Mouse (Mus musculus) testis, adult 2 months (tissue): Measurements from ENCODE around the gene Tes3-ps.

Experiments used
- CTCF ChIP-seq: fragments of 200-500 bp; IDR thresholded peaks from 2 replicates; pipeline ENCODE4 v1.5.1; 2012; ENCODE audit warnings: low read depth, mild to moderate bottlenecking, inconsistent platforms, low read length, moderate library complexity; ENCODE audit not compliant: control insufficient read depth, insufficient read depth, insufficient replicate concordance
- POLR2A ChIP-seq: fragments of 200-500 bp; IDR thresholded peaks from 2 replicates; pipeline ENCODE4 v1.6.1; 2012; ENCODE audit warnings: low read depth, mild to moderate bottlenecking, inconsistent platforms, low read length, moderate library complexity; ENCODE audit not compliant: control insufficient read depth

DNA sequence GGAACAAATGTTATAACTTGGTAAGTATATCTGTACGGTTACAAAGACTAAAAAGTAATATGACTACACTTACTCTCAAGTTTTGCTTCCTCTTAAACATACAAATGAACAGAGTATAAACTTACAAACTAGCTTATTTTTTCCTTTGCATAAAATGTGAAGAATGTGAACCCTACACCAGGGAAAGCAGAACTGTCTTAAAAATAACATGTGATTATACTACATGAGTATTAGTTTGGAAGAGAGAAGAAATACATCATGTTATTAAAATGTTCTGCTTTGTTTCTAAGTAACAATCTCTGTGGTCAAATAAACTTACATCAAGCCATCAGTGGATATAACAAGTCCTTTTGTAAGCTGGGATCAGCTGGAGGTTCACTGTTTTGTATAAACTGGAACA is 45.6 kb downstream of the Tes3-ps start:
- TF ChIP-seq POLR2A (no peak), CTCF (no peak)
